Mouse (Mus musculus) spleen, adult 2 months (tissue): ENCODE data around the gene Abcf2.
A peak's percentile ranks its signal among the peaks of the same experiment; 100 is the strongest.

ENCODE experiments used
- CTCF ChIP-seq: fragments of 200-500 bp; IDR thresholded peaks from 2 replicates; pipeline ENCODE4 v1.5.1; 2011; ENCODE audit warnings: mild to moderate bottlenecking, inconsistent platforms; ENCODE audit not compliant: insufficient read depth, insufficient read length, insufficient replicate concordance; ENCODE audit errors: extremely low read depth
- POLR2A ChIP-seq: fragments of 200-500 bp; IDR thresholded peaks from 2 replicates; pipeline ENCODE4 v1.6.1; 2011; ENCODE audit warnings: low read depth, low read length, inconsistent platforms

GRCm38 (mm10) chr5:24598570-24599006, 21.3 kb upstream of the Abcf2 start:
- TF ChIP-seq CTCF (peak; percentile 40; the same call in 1 of the 2 replicates), POLR2A (no peak)
